Mouse (Mus musculus) bone marrow, adult 2 months (tissue): ENCODE data around the gene Bsg. TPM values are rescaled to one million over a fixed set of nuclear protein-coding genes. Genes with fewer than 3 reads are reported as not detected.

Experiments
- H3K27ac ChIP-seq: fragments of 200-500 bp; 2 replicates; pipeline ENCODE4 v1.5.1; 2012; ENCODE audit warnings: low read depth, mild to moderate bottlenecking, control low read depth, inconsistent platforms, low read length; ENCODE audit not compliant: control insufficient read depth, poor library complexity, insufficient read depth
- H3K4me1 ChIP-seq: fragments of 200-500 bp; 2 replicates; pipeline ENCODE4 v1.6.1; 2011; ENCODE audit warnings: low read length; ENCODE audit not compliant: control insufficient read depth, insufficient read depth
- H3K4me3 ChIP-seq: fragments of 200-500 bp; replicated peaks from 2 replicates; pipeline ENCODE3; 2011; ENCODE audit warnings: mild to moderate bottlenecking, low read depth, low read length, control low read depth; ENCODE audit not compliant: control insufficient read depth
- CTCF ChIP-seq: fragments of 200-500 bp; IDR thresholded peaks from 2 replicates; pipeline ENCODE4 v1.5.1; 2011; ENCODE audit warnings: low read length, control low read depth; ENCODE audit not compliant: control insufficient read depth, insufficient read depth
- POLR2A ChIP-seq: fragments of 200-500 bp; IDR thresholded peaks from 2 replicates; pipeline ENCODE4 v1.6.1; 2011; ENCODE audit warnings: low read depth, mild to moderate bottlenecking, control low read depth, low read length, borderline replicate concordance; ENCODE audit not compliant: control insufficient read depth
- WGBS: fragments of 180-500 bp; shearing (Covaris S2); methylation state at CpG from one replicate; pipeline ENCODE4 v1.1.7; 2018; 5-methylcytosine and 5-hydroxymethylcytosine counted together
- polyA plus RNA-seq: library from polyadenylated mRNA; stranded (reverse); fragments of >200 nt; gene quantifications from 2 replicates; pipeline ENCODE4 v1.2.4, GENCODE M21; 2011; ENCODE audit warnings: low replicate concordance; ENCODE audit not compliant: missing spikeins, insufficient read depth, insufficient read length

The Bsg gene
- polyA plus RNA-seq, 1 experiment = 588 TPM

GRCm38 (mm10) chr10:79738259-79738658, 34.0 kb downstream of the Bsg start:
- Histone ChIP-seq H3K4me1 (no peaks in the 10 kb centered on the region), H3K4me3 (no peak overlapping the region), H3K27ac (no peak overlapping the region)
- WGBS = 93% methylated on average over 10 of the region's 10 CpGs
- peak; percentile 70 for TF ChIP-seq CTCF
- 0 out of 2 replicates have a peak, but pooled peaks have one; percentile 14 for TF ChIP-seq POLR2A

GRCm38 (mm10) chr10:79739234-79739633, 34.9 kb downstream of the Bsg start:
- Histone ChIP-seq H3K4me1 (no peaks in the 10 kb centered on the region), H3K27ac (no peak overlapping the region), H3K4me3 (no peak overlapping the region)
- TF ChIP-seq POLR2A (no peak), CTCF (no peak)
- 90% methylated on average over 28 of the region's 28 CpGs for WGBS

- no peak for TF ChIP-seq POLR2A
- no peak for TF ChIP-seq CTCF
- peaks cover 2% of the 10 kb centered on the region for H3K4me1 ChIP-seq
- WGBS = 82% methylated on average over 11 of the region's 11 CpGs
- H3K4me3 ChIP-seq = no peak overlapping the region
- H3K27ac ChIP-seq = no peak overlapping the region
These were observed 36.6 kb downstream of the Bsg start for GRCm38 (mm10) chr10:79740863-79741262.

- WGBS = 90% methylated on average over 11 of the region's 11 CpGs
- Histone ChIP-seq H3K4me3 (no peak overlapping the region), H3K4me1 (peaks cover 3% of the 10 kb centered on the region), H3K27ac (no peak overlapping the region)
- TF ChIP-seq CTCF = no peak
- TF ChIP-seq POLR2A = no peak
These were observed 38.9 kb downstream of the Bsg start for GRCm38 (mm10) chr10:79743161-79743560.

- H3K4me1 ChIP-seq = peaks cover 3% of the 10 kb centered on the region
- H3K4me3 ChIP-seq = no peak overlapping the region
- no peak overlapping the region for H3K27ac ChIP-seq
- WGBS = 90% methylated on average over 15 of the region's 15 CpGs
- no peak for TF ChIP-seq POLR2A
These were observed 39.5 kb downstream of the Bsg start for GRCm38 (mm10) chr10:79743650-79744365.

GRCm38 (mm10) chr10:79745411-79745810, 41.1 kb downstream of the Bsg start:
- no peak overlapping the region for H3K4me3 ChIP-seq
- TF ChIP-seq CTCF (no peak), POLR2A (no peak)
- no peak overlapping the region for H3K27ac ChIP-seq
- peaks cover 3% of the 10 kb centered on the region for H3K4me1 ChIP-seq
- 90% methylated on average over 3 of the region's 3 CpGs for WGBS

GRCm38 (mm10) chr10:79745898-79746773, 41.8 kb downstream of the Bsg start, which contains the start of gene Polrmt:
TSS of gene Polrmt (minus strand) at chr10:79746581.
- Histone ChIP-seq H3K27ac (no peak within 1 kb of the TSS), H3K4me1 (peaks cover 3% of the 10 kb centered on the region), H3K4me3 (peak within 1 kb of the TSS; percentile 73)
- 2% methylated on average over 38 of the region's 38 CpGs for WGBS
- TF ChIP-seq CTCF (peak; percentile 33; the same call in 1 of the 2 replicates), POLR2A (peak; percentile 64)

- Histone ChIP-seq H3K4me3 (no peak overlapping the region), H3K4me1 (peaks cover 3% of the 10 kb centered on the region), H3K27ac (no peak overlapping the region)
- TF ChIP-seq CTCF = no peak
- TF ChIP-seq POLR2A = no peak
- whole genome bisulfite sequencing = 16% methylated on average over 6 of the region's 6 CpGs
These were observed 42.5 kb downstream of the Bsg start for GRCm38 (mm10) chr10:79746774-79747151.
